Mouse (Mus musculus) G1E (cell line): ENCODE measurements around the gene Sox30. TPM values are rescaled to one million over a fixed set of nuclear protein-coding genes. Genes with fewer than 3 reads are reported as not detected.

Experiments
- ATAC-seq: 2 replicates; pipeline ENCODE4 v1.8.0; 2016; ENCODE audit warnings: mild to moderate bottlenecking; ENCODE audit not compliant: insufficient number of reproducible peaks, poor library complexity, low FRiP score, severe bottlenecking; ENCODE audit errors: extremely low read depth
- DNase-seq: peaks from one replicate; pipeline ENCODE4 v3.0.0; 2012; ENCODE audit warnings: low spot score
- H3K27me3 ChIP-seq: 2 replicates; pipeline ENCODE4 v1.6.1; 2012; ENCODE audit warnings: mild to moderate bottlenecking, low read length, inconsistent platforms; ENCODE audit not compliant: insufficient read depth
- H3K36me3 ChIP-seq: replicated peaks from 2 replicates; pipeline ENCODE3; 2012; ENCODE audit warnings: mild to moderate bottlenecking, inconsistent platforms
- H3K4me1 ChIP-seq: 2 replicates; pipeline ENCODE4 v1.6.1; 2012; ENCODE audit warnings: low read depth, low read length, inconsistent platforms, mixed read lengths; ENCODE audit not compliant: insufficient read depth
- H3K4me3 ChIP-seq: 2 replicates; pipeline ENCODE4 v1.5.1; 2012; ENCODE audit warnings: low read depth, mild to moderate bottlenecking, inconsistent platforms, low read length, moderate library complexity, mixed read lengths
- H3K9me3 ChIP-seq: replicated peaks from 2 replicates; pipeline ENCODE4 v1.6.1; 2012; ENCODE audit warnings: inconsistent platforms
- CTCF ChIP-seq: IDR thresholded peaks from 2 replicates; pipeline ENCODE4 v1.5.1; 2012; ENCODE audit warnings: low read depth, low read length, inconsistent platforms, mixed read lengths
- GATA1 ChIP-seq: IDR thresholded peaks from 2 replicates; pipeline ENCODE4 v1.6.1; 2012; ENCODE audit warnings: borderline replicate concordance, low read length, inconsistent platforms, mixed read lengths
- GATA2 ChIP-seq: IDR thresholded peaks from 2 replicates; pipeline ENCODE4 v1.6.1; 2012; ENCODE audit warnings: low read depth, low read length, inconsistent platforms, borderline replicate concordance
- POLR2AphosphoS5 ChIP-seq: IDR thresholded peaks from 2 replicates; pipeline ENCODE4 v1.6.1; 2012; ENCODE audit warnings: low read depth, low read length, inconsistent platforms; ENCODE audit not compliant: insufficient replicate concordance
- TAL1 ChIP-seq: conservative IDR thresholded peaks from 2 replicates; pipeline ENCODE4 v1.6.1; 2012; ENCODE audit warnings: low read depth, low read length, inconsistent platforms, mixed read lengths
- polyA plus RNA-seq: library from polyadenylated mRNA; stranded (reverse); fragments of >175 nt; gene quantifications from 2 replicates; pipeline ENCODE4 v1.2.3, GENCODE M21; 2012
- total RNA-seq, 2 experiments: library from RNA; stranded (forward) in 1 of 2; stranded (reverse) in 1 of 2; fragments of 200-1000 nt in 1 of 2; fragments of >200 nt in 1 of 2; fragmentation: Nextera tagmentation in 1 of 2; gene quantifications; 2 replicates each; pipeline ENCODE4 v1.2.3; 2014 to 2017

Gene Sox30
- not detected in 2 replicates for total RNA-seq (2014; fragmentation: Nextera tagmentation)
- total RNA-seq (2017), result 0.05 and 0.06 TPM in 2 replicates
- polyA plus RNA-seq, result not detected in 2 replicates

DNA sequence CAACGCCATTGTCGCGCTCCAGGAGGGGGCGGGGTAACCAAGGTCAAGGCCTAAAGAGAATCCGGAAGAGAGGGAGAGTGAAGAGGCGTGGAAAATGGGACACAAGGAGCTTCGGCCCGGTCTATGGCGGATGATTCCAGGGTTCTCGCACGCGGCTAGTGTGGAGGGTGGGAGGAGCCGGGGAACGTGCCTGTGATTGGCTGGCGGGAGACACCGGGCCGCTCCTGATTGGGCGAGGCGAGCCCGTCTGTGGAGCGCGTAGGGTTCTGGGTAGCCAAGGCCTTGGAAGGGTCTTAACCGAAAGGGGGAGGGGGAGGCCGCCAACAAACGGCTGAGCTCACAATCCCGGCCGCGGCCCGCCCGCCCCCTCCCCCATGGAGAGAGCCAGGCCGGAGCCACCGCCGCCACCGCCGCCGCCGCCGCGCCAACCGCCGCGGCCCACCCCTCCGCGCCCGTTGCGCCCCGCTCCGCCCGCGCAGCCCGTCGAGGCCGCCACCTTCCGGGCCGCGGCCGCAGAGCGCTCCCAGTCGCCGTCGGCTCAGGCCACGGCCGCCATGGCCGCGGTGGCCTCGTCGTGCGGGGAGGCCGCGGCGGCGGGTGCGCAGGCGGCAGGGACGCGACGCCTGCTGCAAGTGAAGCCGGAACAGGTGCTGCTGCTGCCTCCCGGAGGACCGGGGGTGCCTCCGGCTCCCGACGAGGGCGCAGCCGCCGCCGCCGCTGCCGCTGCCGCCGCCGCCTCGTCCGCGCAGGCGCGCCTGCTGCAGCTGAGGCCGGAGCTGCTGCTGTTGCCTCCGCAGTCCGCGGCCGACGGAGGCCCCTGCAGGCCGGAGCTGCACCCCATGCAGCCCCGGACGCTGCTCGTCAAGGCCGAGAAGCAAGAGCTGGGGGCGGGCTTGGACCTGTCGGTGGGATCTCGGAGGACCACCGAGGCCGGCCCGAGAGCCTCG lies at the start of gene Sox30:
Gene Sox30, plus strand, starts transcription at position 365 of the 947 bp plus-strand sequence.
- Histone ChIP-seq H3K9me3 (peaks cover 9% of the 10 kb centered on the region), H3K4me1 (no peaks in the 10 kb centered on the region), H3K4me3 (no peak within 1 kb of the TSS), H3K36me3 (no peaks in the 10 kb centered on the region), H3K27me3 (peaks cover 3% of the 10 kb centered on the region; the same call in 1 of the 2 replicates)
- TF ChIP-seq GATA1 (no peak), CTCF (no peak), POLR2AphosphoS5 (no peak), GATA2 (no peak), TAL1 (no peak)
- DNase-seq, result no peak
- no peak for ATAC-seq

DNA sequence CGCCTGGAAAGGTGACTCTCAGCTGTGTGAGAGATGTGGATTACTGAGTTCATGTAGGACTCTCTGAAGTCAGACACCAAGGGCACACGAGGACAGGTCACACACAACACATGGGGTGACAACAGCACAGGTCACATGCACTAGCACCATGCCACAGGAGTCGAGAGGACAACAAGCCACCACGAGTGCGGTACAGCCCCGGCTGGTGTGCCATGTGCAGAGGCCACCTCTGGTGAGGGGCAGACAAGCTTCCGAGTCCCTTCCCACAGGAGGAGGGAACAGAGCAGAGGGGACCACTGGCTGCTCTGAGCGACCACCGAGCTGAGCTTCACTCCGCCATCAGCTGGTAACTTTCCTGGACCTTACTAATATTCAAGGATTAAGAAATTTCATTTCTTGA lies 47.3 kb upstream of the Sox30 start:
- DNase-seq (no peak), ATAC-seq (no peak)
- H3K36me3 ChIP-seq, result peaks cover 89% of the 10 kb centered on the region
- no peaks in the 10 kb centered on the region for H3K27me3 ChIP-seq
- H3K9me3 ChIP-seq, result no peaks in the 10 kb centered on the region
- 0 out of 2 replicates have a peak, but pooled peaks cover 2% of the 10 kb centered on the region for H3K4me1 ChIP-seq
- no peak overlapping the region for H3K4me3 ChIP-seq
- TF ChIP-seq GATA1 (no peak), POLR2AphosphoS5 (no peak), TAL1 (no peak), CTCF (no peak), GATA2 (no peak)

DNA sequence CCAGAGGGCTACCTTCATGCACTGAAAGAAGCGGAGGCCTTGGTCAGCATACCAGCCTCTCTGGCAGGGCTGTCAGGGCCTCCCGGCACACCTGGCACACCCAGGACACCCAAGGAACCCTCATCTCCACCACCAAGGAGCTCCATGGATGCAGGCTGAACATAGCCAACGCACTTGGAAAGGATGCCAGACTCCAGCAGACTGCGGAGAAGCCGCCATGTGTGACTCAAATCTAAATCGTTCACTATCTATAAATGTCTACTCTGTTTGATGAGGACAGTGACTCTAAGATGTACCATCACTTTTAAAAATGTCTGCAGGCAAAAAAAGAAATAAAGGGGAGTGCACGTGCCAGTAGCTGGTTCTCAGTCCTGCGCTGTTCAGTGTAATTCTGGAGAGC lies 42.6 kb upstream of the Sox30 start:
- no peak for ATAC-seq
- Histone ChIP-seq H3K9me3 (no peaks in the 10 kb centered on the region), H3K4me3 (no peak overlapping the region), H3K27me3 (no peaks in the 10 kb centered on the region), H3K36me3 (peaks cover 92% of the 10 kb centered on the region), H3K4me1 (peaks cover 15% of the 10 kb centered on the region)
- TF ChIP-seq POLR2AphosphoS5 (no peak), GATA2 (no peak), TAL1 (no peak), GATA1 (no peak), CTCF (no peak)
- DNase-seq, result no peak

DNA sequence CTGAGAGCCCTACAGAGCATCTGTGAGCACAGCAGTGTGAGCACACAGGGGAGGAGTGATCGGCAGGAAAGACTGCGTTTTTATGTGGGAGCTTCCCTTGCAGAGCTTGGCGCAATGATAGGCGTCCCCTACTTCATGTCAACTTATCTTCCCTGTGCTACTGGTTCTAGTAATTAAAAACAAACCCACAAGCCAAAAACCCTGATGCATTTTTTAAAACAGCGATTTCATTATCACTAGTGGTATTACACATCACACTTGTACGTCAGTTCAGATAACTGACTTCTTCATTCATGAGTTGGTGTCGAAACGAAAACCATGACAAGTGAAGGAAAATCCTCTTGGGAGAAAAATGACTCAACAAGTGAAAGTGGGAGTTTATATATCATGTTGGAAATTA lies 41.2 kb upstream of the Sox30 start:
- ATAC-seq (no peak), DNase-seq (no peak)
- Histone ChIP-seq H3K9me3 (no peaks in the 10 kb centered on the region), H3K4me3 (no peak overlapping the region), H3K4me1 (peaks cover 27% of the 10 kb centered on the region), H3K27me3 (no peaks in the 10 kb centered on the region), H3K36me3 (peaks cover 84% of the 10 kb centered on the region)
- no peak for TF ChIP-seq GATA2
- TF ChIP-seq CTCF, result no peak
- TF ChIP-seq TAL1, result no peak
- no peak for TF ChIP-seq GATA1

DNA sequence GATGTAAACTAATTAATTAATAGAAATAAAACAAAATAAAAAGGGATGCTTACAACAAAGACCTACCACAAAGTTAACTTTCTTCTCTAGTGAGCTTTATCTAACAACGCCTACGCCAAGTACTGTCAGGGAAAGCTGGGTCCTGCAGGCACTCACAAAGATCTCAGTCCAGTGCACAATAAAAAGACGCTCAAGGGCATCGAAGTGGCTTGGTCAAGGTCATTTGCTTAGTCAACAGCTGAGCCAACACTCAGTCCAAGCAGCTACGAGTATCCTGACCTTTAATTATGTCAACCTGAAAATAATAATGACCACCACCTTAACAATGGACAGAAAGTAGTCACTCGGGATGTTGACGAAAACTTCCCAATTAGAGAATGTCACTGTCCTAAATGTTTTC lies 37.8 kb upstream of the Sox30 start:
- Histone ChIP-seq H3K4me3 (no peak overlapping the region), H3K9me3 (no peaks in the 10 kb centered on the region), H3K4me1 (peaks cover 35% of the 10 kb centered on the region), H3K27me3 (no peaks in the 10 kb centered on the region), H3K36me3 (peaks cover 58% of the 10 kb centered on the region)
- ATAC-seq (no peak), DNase-seq (no peak)
- TF ChIP-seq TAL1 (no peak), GATA2 (no peak), CTCF (no peak), POLR2AphosphoS5 (no peak), GATA1 (no peak)

DNA sequence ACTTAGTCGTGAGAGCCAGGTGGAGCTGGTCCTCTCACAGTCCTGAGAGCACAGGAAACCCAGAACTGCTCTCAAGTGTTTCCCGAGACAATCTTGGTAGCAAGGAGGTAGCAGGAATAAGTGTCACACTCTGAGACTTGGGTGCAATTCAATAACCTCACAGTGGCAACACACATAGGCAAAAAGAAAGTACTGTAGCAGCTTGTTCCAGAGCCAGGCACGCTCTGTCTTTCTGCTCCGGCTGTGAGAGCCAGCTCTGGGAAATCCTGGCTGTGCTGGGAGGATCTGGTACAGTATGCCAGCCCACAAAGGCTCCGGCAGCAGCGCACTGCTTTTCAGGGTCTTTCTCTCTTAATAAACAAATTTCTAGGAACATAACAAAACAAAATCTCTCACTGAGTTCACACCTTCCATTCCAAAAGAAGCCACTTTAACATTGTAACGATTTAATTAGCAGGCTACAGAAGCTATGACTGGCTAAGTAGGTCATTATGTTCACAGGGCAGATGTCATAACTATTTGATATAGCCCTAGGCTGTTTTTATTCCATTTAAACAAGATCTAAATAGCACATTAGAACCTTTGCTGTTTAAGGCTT lies 36.9 kb upstream of the Sox30 start:
- ATAC-seq (no peak), DNase-seq (no peak)
- Histone ChIP-seq H3K4me3 (peak overlapping the region; percentile 92; the same call in 1 of the 2 replicates), H3K36me3 (peaks cover 61% of the 10 kb centered on the region), H3K9me3 (no peaks in the 10 kb centered on the region), H3K4me1 (peaks cover 35% of the 10 kb centered on the region), H3K27me3 (no peaks in the 10 kb centered on the region)
- no peak for TF ChIP-seq TAL1
- TF ChIP-seq CTCF, result no peak
- no peak for TF ChIP-seq GATA2
- no peak for TF ChIP-seq POLR2AphosphoS5
- no peak for TF ChIP-seq GATA1
